Mouse (Mus musculus): ENCODE data around the gene Diaph2. TPM values are rescaled to one million over a fixed set of nuclear protein-coding genes. Genes with fewer than 3 reads are reported as not detected.

Gene Diaph2
- 39.7 and 39.8 TPM in 2 replicates for total RNA-seq (2015)
- 16.2 and 18.7 TPM in 2 replicates for total RNA-seq (2017)

DNA sequence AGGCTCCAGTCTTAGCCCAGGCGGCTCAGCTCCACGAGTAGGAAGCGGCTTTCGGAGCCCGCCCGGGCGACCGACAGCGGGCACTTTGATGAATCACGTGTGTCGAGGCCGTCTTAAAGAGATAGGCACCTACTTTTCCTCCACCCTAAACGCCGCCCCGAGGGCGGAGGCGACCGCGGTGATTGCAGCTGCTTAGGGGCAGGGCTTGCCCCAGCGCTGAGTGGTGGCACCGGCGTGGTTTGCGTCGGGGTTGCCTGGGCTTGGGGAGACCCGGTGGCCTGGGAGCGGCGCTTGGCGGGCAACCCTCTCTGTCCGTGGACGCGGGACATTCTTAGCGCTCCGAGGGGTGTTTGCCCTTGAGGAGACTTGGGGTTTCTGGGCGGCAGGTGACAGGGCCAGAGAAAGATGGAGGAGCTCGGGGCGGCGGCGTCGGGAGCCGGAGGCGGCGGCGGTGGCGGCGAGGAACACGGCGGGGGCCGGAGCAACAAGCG, at the start of gene Diaph2:
Diaph2 (plus strand) TSS at position 172 of the 491 bp plus-strand sequence.
- ATAC-seq (replicated peaks; ENCODE audit: poor library complexity): peak; percentile 91

DNA sequence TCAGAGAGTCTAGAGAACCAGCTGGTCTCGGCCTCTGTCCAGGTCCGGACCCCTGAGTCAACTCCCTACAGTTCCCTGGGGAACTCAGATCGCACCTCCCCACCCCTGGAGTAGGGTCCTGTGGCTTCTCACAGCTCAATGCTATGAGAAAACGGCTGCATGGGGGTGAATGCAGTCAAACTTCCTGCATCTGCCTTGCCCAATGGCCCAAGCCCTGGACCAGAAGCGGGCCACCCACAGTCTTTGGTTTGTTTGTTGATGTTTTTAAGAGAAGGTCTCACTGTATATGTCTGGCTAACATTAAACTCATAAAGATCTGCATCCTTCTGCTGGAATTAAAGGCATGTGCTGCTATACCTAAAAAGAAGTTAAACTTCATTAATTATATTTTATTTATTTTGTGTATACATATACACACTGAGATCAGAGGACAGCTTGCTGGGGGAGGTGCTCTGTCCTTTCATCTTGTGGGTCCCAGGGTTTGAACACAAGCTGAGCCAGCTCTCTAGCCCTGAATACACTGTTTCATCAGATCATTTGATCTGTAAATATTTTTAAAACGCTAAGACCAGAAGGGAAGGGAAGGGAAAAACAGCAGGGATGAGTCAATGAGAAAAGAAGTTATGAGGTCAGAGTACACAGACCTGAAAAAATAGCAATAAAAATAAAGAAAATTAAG, 47.8 kb upstream of the Diaph2 start:
- ATAC-seq (replicated peaks; ENCODE audit: poor library complexity): no peak

DNA sequence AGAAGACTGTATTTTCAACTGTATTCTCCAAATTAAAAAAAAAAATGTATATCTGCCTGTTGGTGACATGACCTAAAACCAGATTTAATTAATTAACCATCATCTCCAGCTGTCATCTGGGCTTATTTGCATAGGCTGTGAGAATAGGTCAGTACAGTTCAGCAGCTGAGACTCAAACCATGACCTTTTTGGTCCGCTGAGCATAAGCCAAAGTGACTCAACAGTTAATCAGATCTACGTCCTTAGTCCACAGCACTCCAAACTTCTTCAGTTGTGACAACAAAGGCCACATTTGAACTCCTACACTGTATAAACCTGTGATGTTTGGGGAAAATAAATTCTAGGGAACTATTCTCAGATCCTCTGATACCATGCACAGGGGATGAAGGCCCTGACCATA, 39.9 kb upstream of the Diaph2 start:
- no peak for ATAC-seq (replicated peaks; ENCODE audit: poor library complexity)

DNA sequence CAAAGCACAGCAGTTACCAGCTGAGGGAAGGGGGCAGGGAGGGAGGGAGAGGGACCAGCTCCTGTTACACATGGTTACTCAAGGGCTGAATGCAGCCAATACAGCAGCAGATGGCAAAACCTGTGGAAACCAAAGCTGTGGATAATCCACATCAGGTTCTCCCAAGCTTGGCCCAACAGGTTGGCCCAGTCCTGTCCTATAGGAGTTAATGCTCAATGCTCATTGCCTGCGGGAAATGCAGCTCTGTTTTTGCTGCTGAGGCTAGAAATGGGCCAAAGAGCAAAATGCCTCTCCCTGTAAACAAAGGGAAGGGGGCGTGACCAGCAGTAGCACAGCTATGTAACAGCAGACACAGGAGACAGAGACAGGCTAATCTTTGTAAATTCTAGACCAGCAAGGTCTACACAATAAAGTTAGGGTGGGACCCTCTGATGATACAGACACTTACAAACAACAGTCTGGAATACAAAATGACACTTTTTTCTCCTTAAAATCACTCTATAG, 20.8 kb upstream of the Diaph2 start:
- no peak for ATAC-seq (replicated peaks; ENCODE audit: poor library complexity)

DNA sequence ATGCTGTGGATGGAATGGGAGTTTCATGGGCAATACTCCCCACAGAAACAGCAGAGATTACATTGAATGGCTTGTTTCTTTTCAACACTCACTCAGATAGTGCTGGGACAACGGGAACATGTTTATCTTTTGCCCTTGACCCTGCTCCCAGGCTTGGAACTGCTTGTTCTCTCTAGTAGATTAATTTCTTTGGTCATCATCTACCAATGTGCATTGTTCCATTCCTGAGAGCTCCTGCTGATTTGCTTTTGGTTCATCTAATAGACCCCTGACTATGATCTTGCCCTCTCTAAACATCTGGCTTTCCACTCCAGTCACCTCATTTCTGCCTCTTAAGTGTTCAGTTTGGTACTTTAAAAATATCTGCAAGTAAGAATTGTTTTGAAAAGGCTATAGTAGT, 13.0 kb upstream of the Diaph2 start:
- no peak for ATAC-seq (replicated peaks; ENCODE audit: poor library complexity)

DNA sequence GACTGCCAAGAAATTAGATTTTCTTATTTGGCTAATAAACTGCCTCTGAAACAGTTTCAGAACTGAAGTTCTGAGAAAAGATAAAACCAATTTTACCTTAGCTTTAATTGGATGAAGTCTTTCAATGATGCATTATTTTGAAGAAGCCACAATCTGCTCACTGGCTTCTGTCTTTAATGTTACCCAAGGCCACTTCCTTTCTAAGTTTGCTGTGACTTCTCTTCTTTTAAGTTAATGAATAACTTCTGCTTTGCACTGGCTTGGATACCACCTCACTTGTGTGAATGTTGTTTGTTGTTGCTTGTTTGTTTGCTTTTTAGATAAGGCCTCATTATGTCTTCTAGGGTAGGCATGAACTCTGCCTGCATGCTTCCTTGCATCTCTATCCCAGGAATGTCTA, 10.3 kb upstream of the Diaph2 start:
- ATAC-seq (replicated peaks; ENCODE audit: poor library complexity): peak; percentile 63

DNA sequence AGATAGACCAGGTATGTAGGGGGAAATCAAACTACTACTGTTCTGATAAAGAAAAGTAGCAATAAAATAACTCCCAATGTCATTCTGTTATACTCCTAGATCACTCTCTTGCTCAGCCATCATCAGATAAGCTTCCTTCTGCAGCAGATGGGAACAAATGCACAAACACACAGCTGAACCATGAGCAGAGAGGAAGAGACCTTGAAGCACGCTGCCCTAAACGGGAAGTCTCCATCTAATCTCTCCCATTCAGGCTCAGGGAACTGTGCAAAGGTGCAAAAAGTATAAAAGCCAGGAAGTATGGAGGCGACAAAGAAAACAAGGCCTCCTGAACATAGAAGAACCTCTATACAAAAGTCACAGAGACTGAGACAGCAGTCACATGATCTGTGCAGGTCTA, 6.6 kb upstream of the Diaph2 start:
- peak; percentile 46 for ATAC-seq (replicated peaks; ENCODE audit: poor library complexity)

DNA sequence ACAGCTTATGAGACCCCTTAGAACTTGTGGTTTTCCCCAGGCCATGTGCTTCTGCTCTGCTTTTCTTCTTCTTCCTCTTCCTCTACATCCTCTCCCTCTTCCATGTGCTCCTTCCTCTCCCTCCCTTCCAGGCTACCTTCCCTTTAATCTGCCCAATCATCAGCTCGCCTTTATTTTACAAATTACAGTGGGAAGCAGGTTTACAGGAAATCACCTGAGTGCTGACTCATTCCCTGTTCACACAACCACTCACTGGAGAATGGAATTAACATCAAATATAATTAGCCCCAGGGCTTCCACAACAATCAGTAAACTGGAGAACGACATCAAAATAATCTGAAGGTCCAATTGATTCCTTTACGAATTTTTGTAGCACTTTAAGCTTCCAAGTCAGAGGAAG, 3.6 kb upstream of the Diaph2 start:
- ATAC-seq (replicated peaks; ENCODE audit: poor library complexity): no peak

DNA sequence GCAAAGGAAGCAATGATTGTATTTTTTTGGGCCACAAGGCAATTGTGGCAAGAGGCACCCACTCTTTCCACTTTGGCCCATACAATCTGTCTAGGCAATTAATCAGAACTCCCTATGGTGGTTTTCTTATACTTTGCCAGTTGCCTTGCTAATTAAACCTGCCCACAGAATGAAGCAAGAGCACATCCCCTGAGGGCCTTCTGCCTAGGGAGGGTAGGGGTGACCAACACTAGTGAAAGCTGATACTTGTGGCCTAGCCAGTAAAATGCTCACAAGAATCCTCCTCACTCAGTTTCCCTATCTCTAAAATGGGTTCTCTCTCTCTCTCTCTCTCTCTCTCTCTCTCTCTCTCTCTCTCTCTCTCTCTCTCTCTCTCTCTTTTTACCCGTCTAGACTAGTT, 440 bp upstream of the Diaph2 start:
- ATAC-seq (replicated peaks; ENCODE audit: poor library complexity): no peak

DNA sequence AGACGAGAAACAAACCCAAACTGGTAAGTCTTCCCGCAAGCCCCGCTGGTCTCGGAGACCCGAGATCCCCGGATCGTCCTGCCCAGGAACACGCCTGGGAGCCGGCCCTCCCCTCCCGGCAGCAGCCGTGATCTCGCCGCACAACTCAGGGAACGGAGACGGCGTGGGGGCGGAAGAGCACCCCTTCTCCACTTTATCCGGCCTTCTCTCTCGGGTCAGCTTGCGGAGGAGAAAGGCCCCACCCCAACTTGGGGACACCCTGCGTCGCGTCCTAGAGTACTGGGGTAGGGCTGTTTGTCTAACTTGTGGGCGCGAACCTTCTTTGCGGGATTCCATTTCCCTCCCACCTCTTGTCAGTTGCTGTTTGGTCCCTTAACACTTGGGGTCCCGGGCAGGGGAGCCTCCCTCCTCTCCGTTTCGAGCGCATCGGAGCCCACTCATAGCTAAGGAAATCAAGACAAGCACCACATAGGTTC, 590 bp downstream of the Diaph2 start:
- ATAC-seq (replicated peaks; ENCODE audit: poor library complexity): peak; percentile 12; the same call in 1 of the 2 replicates

DNA sequence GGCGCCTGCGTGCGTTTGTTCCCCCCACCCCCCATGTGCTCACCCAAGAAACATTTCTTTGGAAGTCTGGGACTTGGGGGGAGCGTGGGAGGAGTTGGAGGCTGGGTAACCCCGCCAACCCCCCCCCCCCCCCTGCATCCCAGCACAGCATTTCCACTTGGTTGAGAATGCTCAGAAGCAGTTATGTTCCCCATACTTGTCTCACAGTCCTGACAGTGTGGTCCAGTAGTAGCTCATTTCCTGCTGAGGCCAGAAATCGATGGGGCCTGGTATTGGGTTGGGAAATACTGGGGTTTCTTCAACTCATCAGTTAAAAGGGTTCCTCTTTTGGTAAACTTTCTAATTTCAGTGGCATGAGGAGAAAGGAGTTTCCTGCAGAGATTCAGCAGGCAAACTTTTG, 1.1 kb downstream of the Diaph2 start:
- peak; percentile 67 for ATAC-seq (replicated peaks; ENCODE audit: poor library complexity)

DNA sequence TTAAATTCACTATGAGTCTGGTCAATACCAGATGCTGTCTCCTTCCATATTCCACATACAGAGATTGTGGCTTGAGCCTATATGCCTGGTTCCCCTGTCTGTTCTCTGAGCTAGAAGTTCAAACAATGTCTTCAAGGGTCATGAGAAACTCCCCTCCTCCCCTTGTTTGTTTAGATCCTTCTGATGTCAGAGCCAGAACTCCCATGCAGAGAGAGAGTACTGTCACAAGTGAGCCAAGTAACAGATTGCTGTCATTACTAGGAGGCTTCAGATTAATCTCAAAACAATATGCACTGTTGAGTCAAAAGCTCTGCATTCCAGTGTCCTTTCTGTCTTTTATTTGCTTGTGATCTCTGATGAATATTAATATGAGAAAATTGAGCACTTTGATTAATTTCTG, 7.1 kb downstream of the Diaph2 start:
- ATAC-seq (replicated peaks; ENCODE audit: poor library complexity): no peak

DNA sequence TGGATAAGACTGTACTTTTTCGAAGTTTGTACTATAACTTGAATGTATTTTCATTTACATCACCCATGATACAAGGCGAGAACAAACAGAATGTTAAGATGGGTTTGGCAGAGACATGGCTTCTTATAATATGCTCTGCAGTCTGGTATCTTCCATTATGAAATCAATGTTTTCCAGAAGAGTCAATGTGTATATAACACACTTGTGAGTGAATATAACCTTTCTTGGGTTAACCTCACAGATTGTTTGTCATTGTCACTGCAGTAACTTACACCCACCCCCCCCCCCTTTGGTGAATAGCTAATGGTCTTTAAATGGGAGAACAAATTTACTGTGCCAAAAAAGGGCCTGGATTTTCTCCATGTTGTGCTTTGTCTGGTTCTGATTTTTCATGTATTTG, 13.1 kb downstream of the Diaph2 start:
- no peak for ATAC-seq (replicated peaks; ENCODE audit: poor library complexity)

DNA sequence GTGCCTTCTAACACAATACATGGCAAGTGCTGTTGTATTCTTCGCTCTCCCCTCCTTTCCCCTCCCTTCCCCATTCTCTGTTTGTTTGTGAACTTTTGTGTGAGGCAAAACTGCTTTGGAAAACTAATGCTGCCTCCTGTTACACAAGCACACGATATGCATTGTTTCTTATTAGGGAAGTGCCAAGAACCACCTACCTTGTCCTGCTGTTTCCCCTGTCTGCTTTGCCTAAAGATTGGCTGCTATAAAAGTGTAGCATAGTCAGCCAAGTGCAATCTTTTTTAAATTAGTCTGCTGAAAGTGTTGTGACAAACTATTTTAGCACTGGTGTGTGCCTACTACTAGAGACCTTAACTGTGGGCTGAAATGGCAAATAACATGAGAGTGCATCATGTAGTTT, 15.8 kb downstream of the Diaph2 start:
- ATAC-seq (replicated peaks; ENCODE audit: poor library complexity): peak; percentile 39; the same call in 1 of the 2 replicates

DNA sequence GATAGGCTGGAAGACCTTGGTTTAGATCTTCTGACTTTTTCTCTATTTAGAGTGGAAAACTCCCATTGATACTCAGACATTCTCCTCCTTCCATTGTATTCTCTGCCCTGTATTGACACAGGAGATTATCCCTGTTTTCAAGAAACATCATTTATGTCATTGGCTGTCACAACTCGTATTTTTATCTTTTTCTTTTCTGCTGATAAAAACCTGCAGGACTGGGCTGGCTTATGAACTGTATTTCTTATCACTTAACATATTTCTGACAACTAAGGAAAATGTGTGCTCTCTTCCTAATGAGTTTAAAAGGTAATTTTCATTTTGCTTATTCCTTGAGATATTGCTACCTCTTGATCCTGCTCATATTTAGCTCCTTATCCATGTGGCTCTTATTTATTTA, 17.3 kb downstream of the Diaph2 start:
- no peak for ATAC-seq (replicated peaks; ENCODE audit: poor library complexity)

DNA sequence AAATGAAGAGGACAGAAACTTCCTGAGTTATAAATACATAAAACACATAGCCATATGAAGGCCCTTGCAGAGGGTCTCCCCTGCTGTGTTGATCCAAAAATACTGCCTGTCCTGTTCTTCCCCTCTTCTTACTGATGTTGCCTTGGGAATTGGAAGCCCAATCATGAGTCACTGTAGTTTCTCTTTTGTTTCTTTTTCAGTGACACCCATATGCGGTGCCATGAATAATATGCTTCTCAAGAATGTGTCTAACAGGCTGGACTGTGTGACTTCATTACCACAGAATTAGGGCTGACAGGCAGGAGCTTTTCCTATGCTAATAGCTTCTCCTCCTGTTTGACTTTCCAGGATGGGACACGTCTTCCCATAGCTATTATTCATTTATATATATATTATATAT, 21.1 kb downstream of the Diaph2 start:
- ATAC-seq (replicated peaks; ENCODE audit: poor library complexity): no peak

DNA sequence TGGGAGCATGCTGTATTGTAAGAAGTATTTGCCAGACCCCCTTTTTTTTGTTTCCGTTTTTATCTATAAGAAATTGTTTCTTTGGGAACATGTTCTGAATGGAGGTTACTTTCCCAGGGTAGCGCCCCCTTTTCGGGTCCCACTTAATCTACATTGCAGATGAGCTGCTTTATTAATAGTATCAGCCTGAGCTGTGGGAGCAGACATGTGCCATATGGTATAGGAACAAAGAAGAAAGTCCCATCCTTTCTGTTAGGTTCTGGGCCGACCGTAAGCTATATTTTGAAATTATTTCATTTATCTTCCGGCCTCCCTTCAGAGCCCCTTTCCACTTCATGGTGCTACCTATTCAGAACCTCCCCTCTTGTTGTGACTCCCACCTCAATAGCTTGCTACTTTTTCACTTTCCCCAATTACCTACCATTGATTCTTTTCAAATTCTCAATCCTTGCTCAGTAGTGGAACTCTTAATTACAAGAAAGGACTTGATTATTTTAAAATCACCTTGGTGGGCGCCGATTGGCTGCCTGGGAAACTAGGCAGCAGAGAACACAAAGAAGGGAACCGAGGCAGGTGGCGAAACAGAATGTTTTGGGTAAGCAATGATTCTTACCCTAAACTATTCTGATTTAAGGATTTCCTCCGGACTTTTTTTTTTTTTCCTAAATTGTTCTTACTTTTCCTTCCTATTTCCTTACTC, 24.2 kb downstream of the Diaph2 start:
- no peak for ATAC-seq (replicated peaks; ENCODE audit: poor library complexity)

DNA sequence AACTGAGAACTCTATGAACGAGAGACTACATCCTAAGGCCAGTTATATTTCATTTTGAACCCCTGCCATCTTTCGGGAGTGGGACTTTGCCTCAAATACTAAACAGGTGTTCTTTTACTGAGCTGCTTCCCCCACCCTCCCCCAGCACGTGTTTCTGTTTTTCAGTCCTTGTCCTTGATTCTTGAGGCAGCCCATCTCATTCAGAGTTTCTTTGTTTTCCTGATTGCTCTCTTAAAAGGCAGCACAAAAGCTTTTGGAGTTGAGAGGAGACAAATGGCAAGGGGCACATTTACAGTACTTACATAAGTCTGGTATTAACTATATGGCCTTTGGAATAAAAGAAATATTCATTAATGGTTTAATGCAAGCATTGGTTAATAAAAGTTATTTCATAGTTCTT, 24.9 kb downstream of the Diaph2 start:
- no peak for ATAC-seq (replicated peaks; ENCODE audit: poor library complexity)

DNA sequence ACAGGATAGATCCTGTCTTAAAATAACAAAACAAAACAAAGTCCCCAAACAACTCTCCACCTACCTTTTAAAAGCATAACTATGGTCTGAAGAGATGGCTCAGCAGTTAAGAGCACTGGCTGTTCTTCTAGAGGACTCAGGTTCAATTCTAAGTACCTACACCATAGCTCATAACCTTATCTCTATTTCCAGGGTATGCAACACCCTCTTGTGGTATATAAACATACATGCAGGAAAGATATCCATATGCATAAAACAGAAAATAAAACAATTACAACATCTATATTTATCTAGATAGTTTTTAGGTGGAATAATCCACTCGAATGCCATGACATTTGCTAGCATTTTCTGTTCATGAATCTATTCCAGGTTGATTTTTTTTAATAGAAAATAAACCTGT, 27.2 kb downstream of the Diaph2 start:
- ATAC-seq (replicated peaks; ENCODE audit: poor library complexity): peak; percentile 87

DNA sequence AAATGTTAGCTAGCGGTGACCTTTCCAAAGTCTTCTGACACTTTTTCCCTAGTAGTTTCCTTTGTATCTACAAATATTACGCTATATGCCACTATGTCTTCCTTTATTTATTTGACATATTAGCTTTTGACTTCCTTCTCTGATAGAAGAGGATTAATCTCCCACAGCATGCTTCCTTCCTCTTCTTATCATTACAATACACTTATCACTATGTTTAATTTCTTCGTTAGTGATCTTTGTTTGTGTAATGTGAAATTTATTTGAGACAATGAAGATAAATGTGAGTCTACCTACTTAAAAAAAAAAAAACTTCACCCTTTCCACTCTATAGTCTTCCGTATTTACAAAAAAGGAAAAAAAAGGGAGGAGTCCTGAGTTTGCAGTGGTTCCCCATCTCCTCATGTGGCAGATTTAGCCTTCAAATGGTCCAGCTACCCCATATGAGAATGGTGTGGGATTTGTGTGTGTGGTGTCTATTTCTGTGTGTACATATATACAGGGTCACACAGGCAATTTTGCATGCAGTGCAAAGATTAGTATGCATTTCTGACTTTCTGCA, 27.9 kb downstream of the Diaph2 start:
- ATAC-seq (replicated peaks; ENCODE audit: poor library complexity): peak; percentile 53

DNA sequence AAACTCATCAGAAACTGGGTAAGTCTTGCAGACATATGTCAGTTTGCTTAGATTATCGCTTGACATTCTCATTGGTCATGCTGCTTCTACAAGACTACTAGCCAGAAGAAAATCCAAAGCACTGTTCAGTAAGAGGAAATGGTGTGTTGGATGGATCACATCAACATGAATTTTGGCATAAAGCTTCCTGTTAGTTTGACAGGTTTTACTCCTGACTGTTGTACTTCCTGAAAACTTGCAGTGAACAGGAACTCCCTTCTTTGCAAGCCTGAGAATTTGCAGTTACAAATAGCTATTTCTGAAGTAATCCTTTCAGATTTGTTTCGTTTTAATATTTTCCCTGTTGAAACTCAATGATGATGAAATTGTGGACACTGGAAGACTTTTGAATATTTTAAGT, 32.3 kb downstream of the Diaph2 start:
- peak; percentile 68 for ATAC-seq (replicated peaks; ENCODE audit: poor library complexity)

DNA sequence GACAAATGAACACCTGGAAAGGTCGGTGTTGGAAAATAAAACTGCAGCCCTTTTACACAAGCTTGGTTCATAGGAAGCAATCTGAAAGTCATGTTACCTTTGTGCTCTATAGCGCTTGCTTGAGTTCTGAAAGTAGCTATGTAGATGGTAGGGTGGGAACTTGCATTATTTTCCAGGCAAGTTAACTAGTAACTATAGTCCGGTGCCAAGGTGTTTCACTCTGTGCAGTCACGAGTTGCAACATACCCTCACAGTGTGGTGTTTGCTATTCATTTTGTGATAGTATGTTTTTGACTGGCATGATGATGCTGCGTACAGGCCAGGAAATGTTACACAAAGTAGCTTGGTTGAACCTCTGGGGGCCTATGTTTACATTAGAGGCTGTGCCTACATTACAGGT, 34.5 kb downstream of the Diaph2 start:
- no peak for ATAC-seq (replicated peaks; ENCODE audit: poor library complexity)
